Mouse (Mus musculus): ENCODE measurements around the gene Slc22a21.

- TF ChIP-seq CTCF (IDR thresholded peaks at IDR 0.05; ENCODE audit: extremely low read depth, insufficient read depth, insufficient read length, insufficient replicate concordance) (no peak), POLR2A (IDR thresholded peaks at IDR 0.05; ENCODE audit: low read depth, low read length) (no peak)
These were observed 61.3 kb downstream of the Slc22a21 start for GRCm38 (mm10) chr11:53918851-53919250.

Data from spleen, adult 2 months (tissue).